Mouse (Mus musculus) stomach, embryonic 14.5 days (tissue): ENCODE data around the gene Stat6. TPM values are rescaled to one million over a fixed set of nuclear protein-coding genes. Genes with fewer than 3 reads are reported as not detected.

Experiments
- ATAC-seq: fragments of 200-750 bp; cut with Nextera tagmentation; 2 replicates; pipeline ENCODE4 v1.8.0; 2017; ENCODE audit warnings: low read depth, moderate TSS enrichment; ENCODE audit not compliant: insufficient number of reproducible peaks, insufficient read depth, low FRiP score
- H3K27ac ChIP-seq: fragments of 300-500 bp; sonication (generic); 2 replicates; pipeline ENCODE4 v1.5.1; 2014; ENCODE audit warnings: mild to moderate bottlenecking, low read length, moderate library complexity, mixed read lengths
- H3K27me3 ChIP-seq: fragments of 300-500 bp; sonication (generic); 2 replicates; pipeline ENCODE4 v1.6.1; 2014; ENCODE audit warnings: low read length, control low read depth, mixed read lengths; ENCODE audit not compliant: control insufficient read depth, insufficient read depth
- H3K36me3 ChIP-seq: fragments of 300-500 bp; sonication (generic); 2 replicates; pipeline ENCODE4 v1.6.1; 2014; ENCODE audit warnings: mild to moderate bottlenecking, control low read depth, low read length, moderate library complexity, mixed read lengths; ENCODE audit not compliant: control insufficient read depth, insufficient read depth
- H3K4me1 ChIP-seq: fragments of 300-500 bp; sonication (generic); 2 replicates; pipeline ENCODE4 v1.6.1; 2014; ENCODE audit warnings: low read length, control low read depth, mixed read lengths; ENCODE audit not compliant: control insufficient read depth, insufficient read depth
- H3K4me2 ChIP-seq: fragments of 300-500 bp; sonication (generic); replicated peaks from 2 replicates; pipeline ENCODE4 v1.6.1; 2014; ENCODE audit warnings: low read depth, low read length, control low read depth
- H3K4me3 ChIP-seq: fragments of 300-500 bp; sonication (generic); 2 replicates; pipeline ENCODE4 v1.5.1; 2014; ENCODE audit warnings: low read depth, low read length, control low read depth
- H3K9ac ChIP-seq: fragments of 300-500 bp; sonication (generic); replicated peaks from 2 replicates; pipeline ENCODE4 v1.6.1; 2014; ENCODE audit warnings: low read depth, mild to moderate bottlenecking, control low read depth, low read length, moderate library complexity, mixed read lengths
- H3K9me3 ChIP-seq: fragments of 300-500 bp; sonication (generic); 2 replicates; pipeline ENCODE4 v1.6.1; 2016; ENCODE audit warnings: low read depth, low read length, control low read depth; ENCODE audit not compliant: control insufficient read depth
- WGBS: fragments of 180-500 bp; shearing (Covaris S2); extraction: QIAGEN DNeasy Blood & Tissue Kit; methylation state at CpG from one replicate; pipeline ENCODE4 v1.1.7; 2014; 5-methylcytosine and 5-hydroxymethylcytosine counted together
- polyA plus RNA-seq: library from polyadenylated mRNA; unstranded; fragments of >200 nt; fragmentation: Nextera tagmentation; extraction: Ambion mirVana; gene quantifications from 2 replicates; pipeline ENCODE4 v1.2.1, GENCODE M21; 2014

The Stat6 gene
- polyA plus RNA-seq, 1 experiment from 2014 or later, result 24.7 TPM

- Histone ChIP-seq H3K9me3 (no peaks in the 10 kb centered on the region), H3K9ac (peak overlapping the region; percentile 47), H3K36me3 (no peaks in the 10 kb centered on the region), H3K4me1 (no peaks in the 10 kb centered on the region; the same call in 1 of the 2 replicates), H3K27me3 (no peaks in the 10 kb centered on the region), H3K4me3 (peak overlapping the region; percentile 80), H3K27ac (peak overlapping the region; percentile 64), H3K4me2 (peak overlapping the region; percentile 98)
- peak; percentile 96 for ATAC-seq
- under 1% methylated on average over 66 of the region's 71 CpGs for WGBS
Observed at GRCm38 (mm10) chr10:127676691-127677548, 34.1 kb downstream of the Stat6 start.

GRCm38 (mm10) chr10:127677591-127678336 is 35.0 kb downstream of the Stat6 start:
- no peaks in the 10 kb centered on the region for H3K9me3 ChIP-seq
- no peaks in the 10 kb centered on the region; the same call in 1 of the 2 replicates for H3K4me1 ChIP-seq
- no peaks in the 10 kb centered on the region for H3K36me3 ChIP-seq
- no peak overlapping the region; the same call in 1 of the 2 replicates for H3K27ac ChIP-seq
- no peak for ATAC-seq
- H3K9ac ChIP-seq, result peak overlapping the region; percentile 47
- H3K27me3 ChIP-seq, result no peaks in the 10 kb centered on the region
- peak overlapping the region; percentile 98 for H3K4me2 ChIP-seq
- peak overlapping the region; percentile 80 for H3K4me3 ChIP-seq
- 8% methylated on average over 14 of the region's 14 CpGs for WGBS

- H3K36me3 ChIP-seq, result no peaks in the 10 kb centered on the region
- H3K27me3 ChIP-seq, result no peaks in the 10 kb centered on the region
- no peak for ATAC-seq
- H3K9me3 ChIP-seq, result no peaks in the 10 kb centered on the region
- H3K9ac ChIP-seq, result no peak overlapping the region
- H3K27ac ChIP-seq, result no peak overlapping the region
- WGBS, result 77% methylated on average over 1 of the region's 1 CpGs
- H3K4me2 ChIP-seq, result no peak overlapping the region
- no peaks in the 10 kb centered on the region; the same call in 1 of the 2 replicates for H3K4me1 ChIP-seq
- no peak overlapping the region for H3K4me3 ChIP-seq
Observed at GRCm38 (mm10) chr10:127679208-127679607, 36.4 kb downstream of the Stat6 start.

- H3K9me3 ChIP-seq, result no peaks in the 10 kb centered on the region
- H3K36me3 ChIP-seq, result no peaks in the 10 kb centered on the region
- H3K9ac ChIP-seq, result no peak overlapping the region
- H3K27ac ChIP-seq, result no peak overlapping the region
- H3K4me1 ChIP-seq, result no peaks in the 10 kb centered on the region; the same call in 1 of the 2 replicates
- H3K4me2 ChIP-seq, result no peak overlapping the region
- H3K27me3 ChIP-seq, result no peaks in the 10 kb centered on the region
- 84% methylated on average over 3 of the region's 3 CpGs for WGBS
- no peak for ATAC-seq
- no peak overlapping the region for H3K4me3 ChIP-seq
Observed at GRCm38 (mm10) chr10:127679881-127680280, 37.1 kb downstream of the Stat6 start.

GRCm38 (mm10) chr10:127682886-127683285 is 40.1 kb downstream of the Stat6 start:
- Histone ChIP-seq H3K9ac (no peak overlapping the region), H3K4me2 (no peak overlapping the region), H3K9me3 (no peaks in the 10 kb centered on the region), H3K27ac (no peak overlapping the region), H3K4me1 (no peaks in the 10 kb centered on the region; the same call in 1 of the 2 replicates), H3K4me3 (no peak overlapping the region), H3K36me3 (no peaks in the 10 kb centered on the region), H3K27me3 (no peaks in the 10 kb centered on the region)
- 84% methylated on average over 6 of the region's 6 CpGs for WGBS
- ATAC-seq, result no peak

- WGBS, result 14% methylated on average over 1 of the region's 1 CpGs
- Histone ChIP-seq H3K36me3 (peaks cover 9% of the 10 kb centered on the region; the same call in 1 of the 2 replicates), H3K9ac (no peak overlapping the region), H3K27me3 (no peaks in the 10 kb centered on the region), H3K9me3 (no peaks in the 10 kb centered on the region), H3K4me3 (no peak overlapping the region), H3K4me1 (no peaks in the 10 kb centered on the region), H3K27ac (no peak overlapping the region), H3K4me2 (no peak overlapping the region)
- no peak for ATAC-seq
Observed at GRCm38 (mm10) chr10:127691053-127691452, 48.3 kb downstream of the Stat6 start.

GRCm38 (mm10) chr10:127694636-127695035 is 51.9 kb downstream of the Stat6 start:
- no peak overlapping the region for H3K4me2 ChIP-seq
- peaks cover 15% of the 10 kb centered on the region; the same call in 1 of the 2 replicates for H3K36me3 ChIP-seq
- no peaks in the 10 kb centered on the region for H3K27me3 ChIP-seq
- no peak for ATAC-seq
- no peak overlapping the region for H3K27ac ChIP-seq
- H3K4me3 ChIP-seq, result no peak overlapping the region
- WGBS, result 54% methylated on average over 2 of the region's 2 CpGs
- no peaks in the 10 kb centered on the region for H3K9me3 ChIP-seq
- H3K9ac ChIP-seq, result no peak overlapping the region
- H3K4me1 ChIP-seq, result no peaks in the 10 kb centered on the region

GRCm38 (mm10) chr10:127695775-127696174 is 53.0 kb downstream of the Stat6 start:
- no peak for ATAC-seq
- Histone ChIP-seq H3K4me2 (no peak overlapping the region), H3K36me3 (peaks cover 17% of the 10 kb centered on the region; the same call in 1 of the 2 replicates), H3K4me1 (no peaks in the 10 kb centered on the region), H3K4me3 (no peak overlapping the region), H3K9me3 (no peaks in the 10 kb centered on the region), H3K9ac (no peak overlapping the region), H3K27ac (no peak overlapping the region), H3K27me3 (no peaks in the 10 kb centered on the region)
- 94% methylated on average over 7 of the region's 7 CpGs for WGBS
